Mouse (Mus musculus) small intestine, adult 2 months (tissue): ENCODE data around the gene Foxn2.

Experiments used
- CTCF ChIP-seq: fragments of 200-500 bp; IDR thresholded peaks from 2 replicates; pipeline ENCODE4 v1.5.1; 2012; ENCODE audit warnings: low read depth, mild to moderate bottlenecking, control low read depth, inconsistent platforms, low read length, moderate library complexity, mixed read lengths; ENCODE audit not compliant: insufficient replicate concordance, insufficient read length; ENCODE audit errors: extremely low read depth
- POLR2A ChIP-seq: fragments of 200-500 bp; IDR thresholded peaks from 2 replicates; pipeline ENCODE4 v1.6.1; 2012; ENCODE audit warnings: low read depth, mild to moderate bottlenecking, control low read depth, inconsistent platforms, low read length, moderate library complexity

GRCm38 (mm10) chr17:88439536-88440050, 918 bp upstream of the Foxn2 start:
- no peak for TF ChIP-seq CTCF
- no peak for TF ChIP-seq POLR2A
